Mouse (Mus musculus) left cerebral cortex, postnatal 4 days (tissue): Measurements from ENCODE around the gene Cdh23. TPM values are rescaled to one million over a fixed set of nuclear protein-coding genes. Genes with fewer than 3 reads are reported as not detected.

Source experiments
- DNase-seq: peaks from one replicate; pipeline ENCODE4 v3.0.0-alpha.2; 2022
- intact Hi-C: fragments of 180-260 bp; cut with DNase I; formaldehyde crosslinking; loops from one replicate; pipeline ENCODE4 v1.15.1; 2025
- total RNA-seq, 2 experiments: library from RNA; stranded (reverse); gene quantifications; 2 replicates each; pipeline ENCODE4 v1.2.3; 2021

Cdh23 gene
- total RNA-seq, 2 experiments from 2014 or later: 1.3 to 1.8 TPM

GRCm38 (mm10) chr10:60292209-60292608 is 404.1 kb downstream of the Cdh23 start:
- intact Hi-C loops: no loop called here
- DNase-seq: no peak

- intact Hi-C loops: no loop called here
- no peak for DNase-seq
These were observed 405.6 kb downstream of the Cdh23 start for GRCm38 (mm10) chr10:60290739-60291110.

DNA sequence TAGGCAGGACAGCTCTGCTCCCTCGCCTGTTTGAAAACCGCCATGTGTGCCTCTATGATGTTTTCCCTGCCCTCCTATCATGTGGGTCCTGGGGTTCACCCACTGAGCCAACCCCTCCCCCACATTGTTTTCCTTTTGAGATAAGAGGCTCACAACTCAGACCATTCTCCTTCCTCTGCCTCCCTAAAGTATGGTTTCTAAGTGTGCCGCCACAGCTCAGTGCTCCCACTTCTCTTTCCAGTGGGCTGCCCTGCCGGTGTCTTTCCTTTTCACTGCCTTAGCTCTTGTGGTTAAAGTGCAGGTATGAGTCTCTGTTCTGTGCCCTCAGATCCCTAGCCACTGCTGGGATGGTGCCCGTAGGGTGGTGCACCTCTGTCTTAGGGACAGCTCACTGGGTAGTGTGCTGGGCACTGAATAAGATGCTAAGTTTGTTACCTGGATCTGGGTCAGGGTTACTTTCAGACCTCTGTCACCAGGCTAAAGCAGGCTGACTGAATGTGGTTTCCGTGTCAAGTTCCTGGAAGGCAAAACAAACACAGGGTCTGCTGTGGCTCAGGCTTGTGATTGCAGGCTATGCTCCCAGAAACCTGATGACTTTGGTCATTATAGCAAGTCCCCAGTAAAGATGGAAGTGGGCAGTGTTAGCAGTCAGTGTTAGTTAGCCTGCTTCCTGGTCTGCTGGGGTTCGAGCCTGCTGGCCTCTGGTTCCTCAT is 406.1 kb downstream of the Cdh23 start:
- no peak for DNase-seq
- intact Hi-C loops: no loop called here

DNA sequence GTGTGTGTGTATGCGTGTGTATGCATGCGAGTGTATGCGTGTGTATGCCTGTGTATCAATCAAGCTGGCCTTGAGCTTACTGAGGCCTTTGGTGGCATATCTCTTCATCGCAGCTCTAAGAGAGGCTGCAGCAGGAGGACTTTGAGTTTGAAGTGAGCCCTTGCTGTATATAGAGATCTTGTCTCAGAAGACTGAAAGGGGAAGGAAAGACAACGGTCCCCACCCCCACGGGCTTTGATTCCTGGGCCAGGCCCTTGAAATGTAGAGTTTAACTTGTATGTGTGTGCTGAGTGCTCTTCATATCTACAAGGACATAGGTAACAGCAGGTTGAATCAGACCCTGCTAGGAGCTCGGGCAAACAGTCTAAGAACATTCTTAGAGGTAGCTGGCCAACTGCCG is 407.1 kb downstream of the Cdh23 start:
- intact Hi-C loops: no loop called here
- no peak for DNase-seq

DNA sequence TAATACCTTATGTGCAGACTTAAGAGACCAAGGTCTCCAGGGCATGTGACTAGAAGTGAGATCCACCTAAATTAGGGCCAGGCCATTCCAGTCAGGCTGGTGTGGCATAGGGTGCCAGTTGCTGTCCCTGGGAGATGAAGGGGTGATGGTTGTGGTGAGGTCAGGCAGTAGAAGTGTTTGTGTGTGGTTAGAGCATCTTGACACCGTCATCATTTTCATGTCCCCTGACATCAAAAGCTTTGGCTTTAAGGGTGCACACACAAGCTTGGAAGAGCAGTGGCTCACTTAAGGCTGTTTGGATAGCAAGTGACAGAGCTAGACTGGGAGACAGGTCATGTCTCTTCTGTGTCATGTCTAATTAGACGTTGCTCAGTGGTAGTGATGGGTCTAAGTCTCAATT is 408.6 kb downstream of the Cdh23 start:
- no peak for DNase-seq
- intact Hi-C loops: no loop called here

DNA sequence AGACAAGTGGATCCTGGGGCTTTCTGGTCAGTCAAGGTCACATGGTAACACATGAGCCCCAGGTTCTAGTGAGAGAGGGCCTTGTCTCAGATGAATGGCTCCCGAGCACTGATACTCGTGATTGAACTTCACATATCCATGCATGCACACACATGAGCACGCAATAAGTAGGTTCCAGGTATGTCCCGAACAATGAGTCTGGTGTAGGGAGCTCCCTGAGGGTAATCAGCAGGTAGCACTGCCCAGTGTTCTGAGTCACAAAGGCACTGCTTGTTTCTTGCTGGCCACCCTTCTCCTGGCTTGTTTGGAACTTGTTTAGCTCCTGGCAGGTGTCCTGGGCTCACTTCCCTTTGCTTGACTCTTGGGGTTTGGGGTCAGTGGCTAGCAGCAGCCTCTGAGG is 409.1 kb downstream of the Cdh23 start:
- intact Hi-C loops: no loop called here
- DNase-seq: no peak

GRCm38 (mm10) chr10:60286546-60286945 is 409.7 kb downstream of the Cdh23 start:
- DNase-seq: no peak
- intact Hi-C loops: no loop called here

GRCm38 (mm10) chr10:60285676-60286372 is 410.5 kb downstream of the Cdh23 start:
- intact Hi-C loops: no loop called here

GRCm38 (mm10) chr10:60285183-60285582 is 411.1 kb downstream of the Cdh23 start:
- intact Hi-C loops: no loop called here
- DNase-seq: no peak

More at GRCm38 (mm10) chr10:60285676-60286372, 410.5 kb downstream of the Cdh23 start:
- peak; percentile 62 for DNase-seq

DNA sequence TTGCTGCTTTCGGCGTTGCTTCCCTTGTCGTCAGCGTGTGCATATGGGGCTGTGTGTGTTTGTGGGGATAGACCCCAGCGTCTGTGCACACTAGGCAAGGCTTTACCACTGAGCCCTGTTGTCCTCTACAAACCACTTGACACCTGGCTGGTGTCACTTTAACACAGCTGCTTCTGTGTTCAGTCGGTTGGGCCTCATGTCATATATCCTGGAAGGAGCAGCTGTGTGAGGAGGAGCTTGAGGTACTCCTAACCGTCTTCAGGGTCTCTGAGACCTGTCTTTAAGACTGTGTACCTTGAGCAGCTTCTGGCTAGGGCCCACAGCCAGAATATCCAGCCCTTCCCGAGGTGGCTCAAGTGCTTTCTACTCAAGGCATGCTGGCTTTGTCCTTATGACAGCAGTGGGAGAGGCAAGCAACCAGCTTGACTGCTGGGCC is 411.6 kb downstream of the Cdh23 start:
- intact Hi-C loops: no loop called here
- no peak for DNase-seq

- DNase-seq: no peak
- intact Hi-C loops: no loop called here
These were observed 412.0 kb downstream of the Cdh23 start for GRCm38 (mm10) chr10:60284248-60284647.

DNA sequence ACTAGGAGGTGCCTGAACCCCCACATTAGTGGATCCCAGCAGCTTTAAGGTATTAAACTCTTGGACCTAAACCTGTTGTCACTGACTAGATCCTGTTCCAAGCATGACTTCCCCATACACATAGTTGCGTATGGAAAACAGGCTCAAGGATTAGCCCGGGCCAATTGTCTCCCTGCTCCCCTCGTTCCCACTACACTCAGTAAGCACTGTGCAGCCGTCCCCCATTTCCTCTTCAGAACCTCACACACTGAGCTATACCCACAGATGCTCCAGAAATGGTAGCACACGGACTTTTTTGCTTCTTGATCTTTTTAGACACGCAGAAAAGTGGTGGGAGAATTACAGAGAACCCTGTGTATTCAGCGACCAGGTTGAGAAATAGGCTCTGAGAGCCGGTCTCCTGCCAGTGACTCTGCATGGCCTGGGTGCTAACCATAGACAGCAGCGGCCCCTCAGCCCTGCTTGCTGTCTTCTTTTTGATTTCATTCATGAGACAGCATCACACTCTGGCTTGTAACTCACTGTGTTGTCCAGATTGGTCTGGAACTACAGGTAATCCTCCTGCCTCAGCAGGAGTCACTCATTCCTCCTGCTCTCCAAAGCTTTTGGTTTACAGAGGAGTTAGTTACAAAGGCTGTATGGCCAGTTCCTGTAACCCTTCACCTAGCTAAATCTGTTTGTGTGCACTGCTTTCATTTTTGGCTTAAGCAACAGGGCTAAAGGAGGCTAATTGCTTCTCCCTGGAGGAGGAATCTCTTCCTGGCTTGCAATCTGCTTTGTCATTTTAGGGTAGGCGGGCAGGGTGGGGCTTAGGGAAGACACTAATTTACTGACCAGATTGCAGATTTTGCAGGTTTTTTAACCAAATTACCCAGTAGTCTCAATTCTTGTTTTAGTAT is 413.9 kb downstream of the Cdh23 start:
- intact Hi-C loops: no loop called here
- DNase-seq: no peak

GRCm38 (mm10) chr10:60281571-60282050 is 414.7 kb downstream of the Cdh23 start:
- intact Hi-C loops: no loop called here
- DNase-seq: no peak

DNA sequence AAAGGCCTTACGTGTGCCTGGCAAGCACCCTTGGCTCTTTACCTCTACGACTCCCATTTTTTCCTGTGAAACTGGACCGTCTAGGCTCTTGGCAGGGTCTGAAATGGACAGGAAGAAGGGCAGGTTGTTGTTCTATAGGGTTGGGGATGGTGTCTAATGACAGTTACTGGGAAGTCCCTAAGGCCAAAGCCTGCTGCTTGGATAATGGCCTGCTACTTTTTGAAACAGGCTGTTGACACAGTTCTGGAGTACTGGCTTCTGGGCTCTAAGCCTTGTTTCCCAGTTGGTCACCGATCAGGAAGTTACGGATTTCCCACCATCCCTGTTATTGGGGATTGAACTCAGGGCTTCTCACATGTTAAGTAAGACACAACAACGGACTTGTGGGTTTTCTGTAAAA is 415.9 kb downstream of the Cdh23 start:
- intact Hi-C loops: no loop called here
- DNase-seq: no peak

DNA sequence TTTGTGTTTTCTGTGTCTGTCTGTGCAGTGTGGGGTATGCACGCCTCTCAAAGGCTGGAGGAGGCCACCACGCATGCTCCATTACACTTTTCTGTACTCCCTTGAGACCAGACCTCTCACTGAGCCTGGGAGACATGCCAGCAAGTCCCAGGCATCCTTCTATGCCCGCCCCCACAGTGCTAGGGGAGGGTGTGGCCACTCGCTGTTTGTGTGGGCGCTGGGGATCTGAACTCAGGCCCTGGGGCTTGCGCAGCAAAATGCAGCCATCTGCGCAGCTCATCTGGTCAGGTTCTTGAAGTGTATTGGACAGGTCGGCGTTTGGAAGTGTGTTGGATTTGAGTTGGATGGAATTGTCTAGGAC is 416.4 kb downstream of the Cdh23 start:
- intact Hi-C loops: no loop called here
- DNase-seq: no peak

DNA sequence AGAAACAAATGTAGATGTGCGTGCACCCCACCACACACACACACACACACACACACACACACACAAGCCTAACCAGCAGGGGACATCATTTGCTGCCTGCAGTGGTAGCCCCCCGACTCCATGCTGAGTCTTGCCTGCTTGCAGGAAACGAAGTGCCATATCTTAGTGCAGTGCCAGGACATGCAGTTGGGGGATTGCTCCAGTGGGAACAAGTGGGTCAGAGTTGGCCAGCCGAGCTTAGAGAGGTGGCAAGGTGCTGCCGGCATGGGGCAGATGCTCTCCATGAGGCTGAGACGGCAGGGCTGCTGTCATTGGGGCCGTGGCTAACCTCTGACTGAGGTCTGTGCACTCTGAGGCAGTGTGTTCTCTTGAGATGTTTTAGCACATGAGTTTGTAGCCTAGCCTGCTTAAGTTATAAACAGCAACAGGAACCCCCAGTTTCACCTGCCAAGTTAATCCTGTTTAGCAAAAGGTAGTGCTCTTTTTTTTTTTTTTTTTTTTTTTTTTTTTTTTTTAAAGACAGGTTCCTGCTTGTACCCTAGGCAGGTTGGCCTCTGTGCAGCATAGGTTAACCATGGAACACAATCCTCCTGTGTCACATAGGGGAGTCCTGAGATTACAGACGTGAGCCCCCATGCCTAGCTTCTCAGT is 416.9 kb downstream of the Cdh23 start:
- no peak for DNase-seq
- intact Hi-C loops: no loop called here

DNA sequence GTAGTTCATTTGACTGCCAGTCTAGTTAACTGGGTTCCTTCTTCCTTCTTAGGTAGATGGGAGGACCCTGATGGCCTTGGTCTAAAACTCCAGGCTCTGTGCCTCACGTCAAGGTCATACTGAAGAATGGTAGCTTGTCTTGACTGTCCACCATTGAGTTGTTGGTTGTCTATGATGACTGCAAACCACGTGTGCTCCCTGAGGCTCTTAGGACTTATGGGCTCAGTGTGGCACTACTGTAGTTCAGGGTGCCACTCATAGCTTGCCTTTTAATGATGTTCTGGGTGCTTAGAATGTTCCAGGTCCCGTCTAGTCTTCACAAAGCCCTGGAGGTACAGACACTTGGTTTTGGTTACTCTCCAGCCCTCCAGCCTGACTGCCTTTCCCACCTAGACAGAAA is 417.5 kb downstream of the Cdh23 start:
- intact Hi-C loops: no loop called here
- no peak for DNase-seq

DNA sequence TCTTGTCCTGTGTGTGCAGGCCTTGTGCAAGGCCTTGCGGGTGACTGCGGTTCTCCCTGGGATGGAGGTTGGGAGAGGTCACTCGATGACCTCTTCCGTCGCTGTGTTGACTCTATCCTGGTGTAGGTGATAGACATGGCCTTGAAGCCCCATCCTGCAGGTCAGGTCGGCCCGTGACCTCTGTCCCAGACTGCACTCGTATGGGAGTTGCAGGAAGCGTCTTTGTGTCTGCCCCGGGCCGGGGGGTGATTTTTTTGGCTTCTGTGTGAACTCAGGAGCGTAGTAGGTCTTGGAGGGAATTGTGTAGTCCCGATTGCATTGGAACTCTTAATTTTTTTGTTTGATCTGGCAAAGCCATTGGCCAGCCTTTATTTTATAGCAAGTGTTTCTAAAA is 418.3 kb downstream of the Cdh23 start:
- intact Hi-C loops: no loop called here
- DNase-seq: no peak

DNA sequence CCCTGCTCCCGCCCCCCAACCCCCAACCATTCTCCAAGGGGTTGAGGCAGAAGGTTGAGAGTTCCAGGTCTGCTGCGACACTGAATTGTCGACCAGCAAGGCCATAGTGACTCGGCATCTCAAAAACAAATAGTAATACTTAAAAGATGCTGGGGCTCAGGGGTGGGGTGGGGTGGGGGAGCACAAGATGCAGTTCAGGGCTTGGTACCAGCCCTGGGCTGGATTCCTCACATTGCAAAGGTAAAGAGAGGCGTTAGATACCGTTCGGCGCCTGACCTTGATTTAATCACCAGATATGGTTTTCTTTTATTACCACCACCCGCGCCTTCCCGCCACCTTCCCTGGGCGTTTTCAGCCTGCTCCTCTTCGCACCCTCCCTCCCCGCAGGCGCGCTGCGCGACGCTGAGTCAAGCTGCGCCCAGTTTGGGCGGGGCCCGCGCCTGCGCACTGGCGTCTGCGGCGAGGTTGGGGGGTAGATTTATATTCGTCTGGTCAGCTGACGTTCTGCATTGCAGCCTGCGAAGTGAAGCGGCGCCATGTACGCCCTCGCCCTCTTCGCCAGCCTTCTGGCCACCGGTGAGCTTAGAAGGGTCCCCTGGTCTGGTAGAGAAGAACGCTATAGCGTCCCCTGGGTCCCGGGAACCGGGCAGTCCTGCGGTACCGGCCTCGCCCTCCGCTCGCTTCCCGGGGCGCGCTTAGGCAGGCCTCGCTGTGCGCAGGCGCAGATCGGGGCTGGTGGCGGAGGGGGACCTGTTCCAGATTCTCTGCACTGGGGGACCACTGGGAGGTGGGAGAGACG is 418.9 kb downstream of the Cdh23 start, which contains the start of gene Psap:
Psap (plus strand) TSS at position 421 of the 799 bp plus-strand sequence.
- intact Hi-C loops: loop anchor here (2.0 kb wide), 1 partner anchor 33 kb away; no protein-coding TSS in a partner anchor
- peak; percentile 92 for DNase-seq

DNA sequence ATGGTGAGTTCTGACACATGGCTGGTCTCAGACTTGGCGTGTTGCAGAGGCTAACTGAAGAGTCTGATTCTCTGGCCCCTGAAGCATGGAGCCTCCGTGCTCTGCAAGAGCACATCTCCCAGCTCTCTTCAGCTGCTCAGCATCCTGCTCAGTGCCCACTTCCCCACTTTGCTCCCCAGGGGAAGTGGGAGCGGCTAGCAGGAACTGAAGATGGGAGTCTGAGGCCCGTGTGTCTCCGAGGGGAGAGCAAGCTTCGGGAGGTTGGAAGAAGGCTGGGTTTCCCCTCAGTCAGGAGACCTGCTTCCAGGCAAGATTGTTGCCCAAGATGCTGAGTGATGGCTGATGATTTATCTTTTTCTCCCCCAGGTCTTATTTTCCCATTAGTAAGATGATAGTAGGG is 422.9 kb downstream of the Cdh23 start:
- intact Hi-C loops: no loop called here
- DNase-seq: no peak
